Mouse (Mus musculus) kidney, embryonic 16.5 days (tissue): Measurements from ENCODE around the gene Kcnab2. TPM values are rescaled to one million over a fixed set of nuclear protein-coding genes. Genes with fewer than 3 reads are reported as not detected.

Source experiments
- ATAC-seq: fragments of 200-750 bp; cut with Nextera tagmentation; 2 replicates; pipeline ENCODE4 v1.8.0; 2017; ENCODE audit warnings: moderate TSS enrichment; ENCODE audit not compliant: low FRiP score, low TSS enrichment
- H3K27ac ChIP-seq: fragments of 300-500 bp; sonication (generic); 2 replicates; pipeline ENCODE4 v1.5.1; 2014; ENCODE audit warnings: low read length
- H3K27me3 ChIP-seq: fragments of 300-500 bp; sonication (generic); 2 replicates; pipeline ENCODE4 v1.6.1; 2014; ENCODE audit warnings: low read length, control low read depth, mixed read lengths; ENCODE audit not compliant: insufficient read depth
- H3K36me3 ChIP-seq: fragments of 300-500 bp; sonication (generic); 2 replicates; pipeline ENCODE4 v1.6.1; 2014; ENCODE audit warnings: low read length, control low read depth, mixed read lengths; ENCODE audit not compliant: insufficient read depth
- H3K4me1 ChIP-seq: fragments of 300-500 bp; sonication (generic); 2 replicates; pipeline ENCODE4 v1.6.1; 2014; ENCODE audit warnings: low read length, control low read depth, mixed read lengths; ENCODE audit not compliant: insufficient read depth
- H3K4me2 ChIP-seq: fragments of 300-500 bp; sonication (generic); replicated peaks from 2 replicates; pipeline ENCODE4 v1.6.1; 2014; ENCODE audit warnings: low read depth, low read length
- H3K4me3 ChIP-seq: fragments of 300-500 bp; sonication (generic); 2 replicates; pipeline ENCODE4 v1.5.1; 2014; ENCODE audit warnings: mild to moderate bottlenecking, low read length
- H3K9ac ChIP-seq: fragments of 300-500 bp; sonication (generic); replicated peaks from 2 replicates; pipeline ENCODE4 v1.6.1; 2014; ENCODE audit warnings: low read length
- H3K9me3 ChIP-seq: fragments of 300-500 bp; sonication (generic); 2 replicates; pipeline ENCODE4 v1.6.1; 2016; ENCODE audit warnings: low read length, control low read depth
- WGBS: fragments of 180-500 bp; shearing (Covaris S2); extraction: QIAGEN DNeasy Blood & Tissue Kit; methylation state at CpG from one replicate; pipeline ENCODE4 v1.1.7; 2014; 5-methylcytosine and 5-hydroxymethylcytosine counted together
- polyA plus RNA-seq: library from polyadenylated mRNA; unstranded; fragments of >200 nt; fragmentation: Nextera tagmentation; extraction: Ambion mirVana; gene quantifications from 2 replicates; pipeline ENCODE4 v1.2.1, GENCODE M21; 2015

Gene Kcnab2
- polyA plus RNA-seq, 1 experiment from 2014 or later, result 5.9 TPM

DNA sequence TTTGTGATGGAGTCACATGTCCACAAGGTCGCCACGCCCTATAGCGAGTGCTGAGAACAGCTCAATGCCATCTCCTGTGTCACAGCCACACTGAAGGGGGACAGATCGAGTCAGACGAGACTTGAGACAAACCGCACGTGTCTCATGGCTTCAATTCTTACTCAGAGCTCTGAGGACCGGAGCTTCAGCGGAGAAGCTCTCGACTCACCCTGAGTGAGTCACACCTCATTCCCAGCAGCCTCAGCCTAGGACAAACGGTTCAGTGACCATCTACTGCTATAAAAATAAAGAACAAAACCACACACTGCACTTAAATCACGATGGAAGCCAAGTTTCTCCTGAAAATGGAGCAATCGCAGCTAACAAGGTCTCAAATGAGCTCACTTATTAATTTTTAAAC lies 66.7 kb downstream of the Kcnab2 start:
- no peaks in the 10 kb centered on the region for H3K27me3 ChIP-seq
- H3K9ac ChIP-seq, result no peak overlapping the region
- no peaks in the 10 kb centered on the region for H3K4me1 ChIP-seq
- no peak for ATAC-seq
- H3K27ac ChIP-seq, result no peak overlapping the region
- H3K36me3 ChIP-seq, result no peaks in the 10 kb centered on the region
- H3K9me3 ChIP-seq, result no peaks in the 10 kb centered on the region
- no peak overlapping the region for H3K4me3 ChIP-seq
- no peak overlapping the region for H3K4me2 ChIP-seq
- 54% methylated on average over 13 of the region's 13 CpGs for WGBS

DNA sequence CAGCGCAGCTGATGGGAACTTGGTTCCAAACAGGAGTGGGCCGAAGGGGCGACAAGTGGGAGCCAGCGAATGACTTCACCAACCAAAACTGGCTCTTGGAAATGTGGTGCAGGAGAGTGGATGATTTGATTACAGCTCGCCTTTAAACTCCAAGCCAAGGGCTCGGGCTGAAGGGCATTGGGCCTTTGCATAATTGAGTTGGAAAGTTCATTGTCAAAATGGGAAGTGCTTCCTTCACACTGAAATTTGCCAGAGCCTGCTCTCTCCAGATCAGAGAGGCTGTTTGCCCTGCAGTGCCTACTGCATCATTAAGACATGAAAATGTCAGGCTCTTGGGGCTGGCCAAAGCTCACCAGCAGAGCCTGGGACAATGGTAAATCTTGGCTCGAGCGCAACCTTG lies 71.1 kb downstream of the Kcnab2 start:
- no peak overlapping the region for H3K4me2 ChIP-seq
- no peaks in the 10 kb centered on the region for H3K4me1 ChIP-seq
- H3K27me3 ChIP-seq, result no peaks in the 10 kb centered on the region
- no peak for ATAC-seq
- H3K36me3 ChIP-seq, result no peaks in the 10 kb centered on the region
- 83% methylated on average over 8 of the region's 8 CpGs for WGBS
- H3K27ac ChIP-seq, result no peak overlapping the region
- no peak overlapping the region for H3K4me3 ChIP-seq
- H3K9ac ChIP-seq, result no peak overlapping the region
- no peaks in the 10 kb centered on the region for H3K9me3 ChIP-seq

DNA sequence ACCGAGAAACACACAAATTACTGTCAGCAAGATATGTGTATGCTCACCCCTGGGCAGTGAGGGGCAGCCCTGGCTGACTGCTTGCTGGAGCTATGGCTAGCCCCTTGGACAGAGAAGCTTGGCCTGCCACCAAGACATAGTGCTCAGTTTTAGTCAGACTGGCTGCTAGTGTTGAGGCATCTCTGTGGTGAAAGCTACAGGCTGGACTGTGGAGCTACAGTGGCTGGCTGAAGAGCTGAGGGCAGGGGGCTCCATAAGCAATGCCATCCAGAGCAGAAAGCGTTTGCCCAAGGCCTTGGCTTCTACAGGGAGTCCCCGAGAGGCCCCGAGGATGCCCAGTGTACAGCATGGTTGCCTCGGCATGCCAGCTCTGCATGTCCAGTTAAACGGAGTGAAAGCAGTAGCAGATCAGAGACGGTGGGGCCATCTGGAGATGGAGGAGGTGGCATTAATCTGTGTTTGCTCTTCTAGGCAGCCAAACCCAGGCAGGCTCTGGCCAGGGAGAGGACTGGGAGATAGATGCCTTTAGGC lies 71.9 kb downstream of the Kcnab2 start:
- 73% methylated on average over 7 of the region's 7 CpGs for WGBS
- H3K27ac ChIP-seq, result no peak overlapping the region
- H3K4me2 ChIP-seq, result no peak overlapping the region
- no peak overlapping the region for H3K4me3 ChIP-seq
- no peaks in the 10 kb centered on the region for H3K4me1 ChIP-seq
- no peak overlapping the region for H3K9ac ChIP-seq
- no peaks in the 10 kb centered on the region for H3K36me3 ChIP-seq
- no peak for ATAC-seq
- H3K27me3 ChIP-seq, result no peaks in the 10 kb centered on the region
- no peaks in the 10 kb centered on the region for H3K9me3 ChIP-seq

- Histone ChIP-seq H3K36me3 (no peaks in the 10 kb centered on the region), H3K4me1 (no peaks in the 10 kb centered on the region), H3K9ac (no peak overlapping the region), H3K4me3 (no peak overlapping the region), H3K4me2 (no peak overlapping the region), H3K27ac (no peak overlapping the region), H3K9me3 (no peaks in the 10 kb centered on the region), H3K27me3 (no peaks in the 10 kb centered on the region)
- ATAC-seq, result no peak
- 72% methylated on average over 6 of the region's 6 CpGs for WGBS
These were observed 72.5 kb downstream of the Kcnab2 start for GRCm38 (mm10) chr4:152405143-152405542.

DNA sequence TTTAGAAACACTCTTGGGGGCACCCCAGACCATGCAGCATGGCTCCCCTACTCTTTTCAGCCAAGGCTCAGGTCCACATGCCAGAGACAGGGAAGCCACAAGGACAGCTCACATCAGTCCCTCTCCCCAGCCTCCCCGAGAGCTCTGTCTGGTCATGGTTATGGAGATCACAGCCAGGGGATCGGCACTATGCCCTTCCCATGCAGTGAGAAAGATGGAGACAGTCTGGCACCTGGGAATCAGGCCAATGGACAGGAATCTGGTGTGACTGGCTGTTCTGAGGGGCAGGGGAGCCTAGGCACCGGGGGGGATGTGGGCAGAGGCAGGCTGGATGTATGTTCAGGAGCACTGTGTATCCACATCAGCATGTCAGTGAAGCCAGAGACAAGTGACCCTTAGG lies 78.7 kb downstream of the Kcnab2 start:
- ATAC-seq, result no peak
- H3K9ac ChIP-seq, result no peak overlapping the region
- H3K4me3 ChIP-seq, result no peak overlapping the region
- no peaks in the 10 kb centered on the region for H3K9me3 ChIP-seq
- no peak overlapping the region for H3K4me2 ChIP-seq
- no peaks in the 10 kb centered on the region for H3K36me3 ChIP-seq
- H3K4me1 ChIP-seq, result no peaks in the 10 kb centered on the region
- H3K27ac ChIP-seq, result no peak overlapping the region
- 62% methylated on average over 3 of the region's 3 CpGs for WGBS
- H3K27me3 ChIP-seq, result no peaks in the 10 kb centered on the region

DNA sequence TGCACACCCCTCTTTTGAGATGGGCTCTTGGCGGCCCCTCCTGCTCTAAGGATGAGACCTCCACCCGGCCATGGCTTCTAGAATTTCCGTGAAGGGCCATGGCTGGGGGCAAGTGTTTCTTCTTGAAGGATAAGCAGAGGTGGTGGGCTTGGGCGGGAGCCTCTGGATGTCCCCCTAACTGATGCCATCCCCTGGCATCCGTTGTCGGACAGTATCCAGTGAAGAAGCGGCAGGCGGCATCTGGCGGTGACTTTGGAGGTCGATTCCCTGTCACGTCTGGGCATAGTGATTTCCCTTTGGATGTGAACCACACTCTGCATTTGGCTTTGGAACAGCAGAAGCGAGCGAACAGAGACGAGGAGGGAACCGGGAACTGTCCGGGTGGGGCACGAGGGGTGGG lies 85.0 kb downstream of the Kcnab2 start:
- Histone ChIP-seq H3K4me1 (no peaks in the 10 kb centered on the region), H3K36me3 (no peaks in the 10 kb centered on the region), H3K9ac (no peak overlapping the region), H3K27me3 (no peaks in the 10 kb centered on the region), H3K4me2 (no peak overlapping the region), H3K4me3 (no peak overlapping the region), H3K9me3 (no peaks in the 10 kb centered on the region), H3K27ac (no peak overlapping the region)
- 85% methylated on average over 17 of the region's 17 CpGs for WGBS
- no peak for ATAC-seq

- Histone ChIP-seq H3K36me3 (no peaks in the 10 kb centered on the region), H3K4me2 (no peak overlapping the region), H3K27ac (no peak overlapping the region), H3K9ac (no peak overlapping the region), H3K27me3 (no peaks in the 10 kb centered on the region), H3K4me3 (no peak overlapping the region), H3K9me3 (no peaks in the 10 kb centered on the region), H3K4me1 (no peaks in the 10 kb centered on the region)
- ATAC-seq, result no peak
- 81% methylated on average over 5 of the region's 5 CpGs for WGBS
These were observed 85.5 kb downstream of the Kcnab2 start for GRCm38 (mm10) chr4:152392192-152392591.

- no peak for ATAC-seq
- WGBS, result 66% methylated on average over 16 of the region's 16 CpGs
These were observed 92.0 kb downstream of the Kcnab2 start for GRCm38 (mm10) chr4:152385644-152386043.

GRCm38 (mm10) chr4:152382528-152383252 lies 95.0 kb downstream of the Kcnab2 start:
- Histone ChIP-seq H3K4me3 (no peak overlapping the region), H3K9ac (no peak overlapping the region), H3K4me2 (no peak overlapping the region), H3K4me1 (no peaks in the 10 kb centered on the region), H3K9me3 (no peaks in the 10 kb centered on the region), H3K36me3 (no peaks in the 10 kb centered on the region), H3K27me3 (no peaks in the 10 kb centered on the region), H3K27ac (no peak overlapping the region)
- no peak for ATAC-seq
- 83% methylated on average over 17 of the region's 17 CpGs for WGBS

More at GRCm38 (mm10) chr4:152385644-152386043, 92.0 kb downstream of the Kcnab2 start:
- Histone ChIP-seq H3K4me2 (no peak overlapping the region), H3K4me1 (no peaks in the 10 kb centered on the region), H3K36me3 (no peaks in the 10 kb centered on the region), H3K9ac (no peak overlapping the region), H3K27me3 (no peaks in the 10 kb centered on the region), H3K27ac (no peak overlapping the region), H3K4me3 (no peak overlapping the region), H3K9me3 (no peaks in the 10 kb centered on the region)

DNA sequence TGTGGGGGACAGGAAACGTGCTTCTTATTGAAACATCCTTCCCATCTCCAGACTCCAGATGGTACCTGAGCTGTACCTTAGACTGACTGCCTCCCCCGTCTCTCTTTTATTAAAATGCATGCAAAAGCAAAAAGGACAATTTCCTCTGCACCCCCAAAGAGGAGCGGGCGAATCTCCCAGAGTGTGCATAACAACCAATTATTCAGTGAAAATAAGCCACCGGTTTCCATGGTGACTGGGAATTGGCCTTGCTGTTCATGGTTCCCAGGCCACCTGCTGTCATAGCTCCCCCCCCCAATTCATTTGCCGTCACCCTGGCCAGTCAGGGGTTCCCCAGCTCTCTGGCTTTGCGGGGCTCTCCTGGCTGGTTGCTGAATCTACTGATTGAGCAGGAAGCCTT lies 112.4 kb downstream of the Kcnab2 start:
- Histone ChIP-seq H3K4me2 (no peak overlapping the region), H3K4me1 (peaks cover 7% of the 10 kb centered on the region), H3K36me3 (no peaks in the 10 kb centered on the region), H3K9ac (no peak overlapping the region), H3K27me3 (peaks cover 4% of the 10 kb centered on the region; the same call in 1 of the 2 replicates), H3K27ac (no peak overlapping the region), H3K4me3 (no peak overlapping the region), H3K9me3 (no peaks in the 10 kb centered on the region)
- ATAC-seq, result no peak
- 74% methylated on average over 7 of the region's 7 CpGs for WGBS
